8 mouse cellular contexts compared by ENCODE assay signal in genomic region chr3:34773678-34774425, GRCm38 (mm10).
DNase-seq lines count a peak whose midpoint lies in the region; ATAC-seq and TF ChIP-seq lines count a peak whose summit lies in the region.

No protein-coding gene starts in this region.

- ATAC-seq in intestine, postnatal 0 days: no peak

- no peak overlapping the region for H3K4me3 ChIP-seq in kidney, adult 2 months (ENCODE audit: insufficient read depth, low read depth, low read length)
- H3K4me3 ChIP-seq in intestine, postnatal 0 days (ENCODE audit: low read depth, low read length): no peak overlapping the region
- H3K4me3 ChIP-seq in thymus, adult 2 months (ENCODE audit: control insufficient read depth, insufficient read depth, low read length): no peak overlapping the region

- TF ChIP-seq CTCF in kidney, adult 2 months (conservative IDR thresholded peaks at IDR 0.05; ENCODE audit: insufficient read depth, insufficient read length, low read depth, low read length): no peak
- no peak for TF ChIP-seq CTCF in intestine, postnatal 0 days (IDR thresholded peaks at IDR 0.05; ENCODE audit: low read depth)
- TF ChIP-seq CTCF in thymus, adult 2 months (IDR thresholded peaks at IDR 0.05; ENCODE audit: borderline replicate concordance, control insufficient read depth, extremely low read depth, insufficient read depth, low read length, poor library complexity): no peak

- H3K4me1 ChIP-seq in kidney, adult 2 months (ENCODE audit: control insufficient read depth, insufficient read depth, low read length): no peaks in the 10 kb centered on the region
- no peaks in the 10 kb centered on the region for H3K4me1 ChIP-seq in intestine, postnatal 0 days (replicated peaks; ENCODE audit: control insufficient read depth, insufficient read depth, low read length)
- no peaks in the 10 kb centered on the region for H3K4me1 ChIP-seq in thymus, adult 2 months (replicated peaks; ENCODE audit: control insufficient read depth, insufficient read depth, low read length)

- no peaks in the 10 kb centered on the region for H3K36me3 ChIP-seq in kidney, adult 2 months (ENCODE audit: control insufficient read depth, insufficient read depth, low read length)
- no peaks in the 10 kb centered on the region for H3K36me3 ChIP-seq in intestine, postnatal 0 days (ENCODE audit: control insufficient read depth, insufficient read depth)
- no peaks in the 10 kb centered on the region for H3K36me3 ChIP-seq in thymus, adult 2 months (ENCODE audit: control insufficient read depth, insufficient read depth, low read length)

- no peak overlapping the region for H3K27ac ChIP-seq in kidney, adult 2 months (ENCODE audit: insufficient read depth, low read depth, low read length)
- H3K27ac ChIP-seq in intestine, postnatal 0 days (ENCODE audit: low read depth, low read length): no peak overlapping the region
- H3K27ac ChIP-seq in thymus, adult 2 months (ENCODE audit: control insufficient read depth, insufficient read depth, low read length): no peak overlapping the region; the same call in 1 of the 2 replicates

- no peak overlapping the region for H3K9ac ChIP-seq in intestine, postnatal 0 days (ENCODE audit: low read depth, low read length)

- no peaks in the 10 kb centered on the region for H3K9me3 ChIP-seq in intestine, postnatal 0 days (ENCODE audit: control insufficient read depth)

- H3K27me3 ChIP-seq in kidney, adult 2 months (replicated peaks; ENCODE audit: control insufficient read depth, insufficient read depth, low read length): no peaks in the 10 kb centered on the region
- H3K27me3 ChIP-seq in intestine, postnatal 0 days (replicated peaks; ENCODE audit: control insufficient read depth, insufficient read depth, low read length): no peaks in the 10 kb centered on the region
- H3K27me3 ChIP-seq in thymus, adult 2 months (ENCODE audit: control insufficient read depth, insufficient read depth, low read length): no peaks in the 10 kb centered on the region

- 19% methylated on average over 23 of the region's 23 CpGs for WGBS in kidney, adult 2 months
- WGBS in intestine, postnatal 0 days: 25% methylated on average over 23 of the region's 23 CpGs
- WGBS in thymus, adult 2 months: 43% methylated on average over 23 of the region's 23 CpGs

- peak; percentile 23 for DNase-seq in kidney, postnatal 14 days
- DNase-seq in kidney, adult 2 months: no peak
- DNase-seq in brain, adult 2 months (ENCODE audit: low read depth, low spot score): peak; percentile 22
- DNase-seq in fat pad, adult 2 months (ENCODE audit: extremely low read depth, low read depth, low spot score): peak; percentile 19
- DNase-seq in right cerebral cortex, postnatal 4 days: peak; percentile 31
- DNase-seq in urinary bladder, adult 2 months (ENCODE audit: low spot score): no peak
- no peak for DNase-seq in thymus, adult 2 months

- H3K4me2 ChIP-seq in intestine, postnatal 0 days (replicated peaks; ENCODE audit: low read depth): peak overlapping the region; percentile 35

- TF ChIP-seq POLR2A in kidney, adult 2 months (IDR thresholded peaks at IDR 0.05; ENCODE audit: low read depth, low read length): no peak
- TF ChIP-seq POLR2A in thymus, adult 2 months (IDR thresholded peaks at IDR 0.05; ENCODE audit: control insufficient read depth, extremely low read depth, insufficient read depth, low read length, poor library complexity): no peak

Comparison
In these comparisons a context has a peak if more than half of its experiments do, and no peak if none do; other contexts are left out.
1. DNase-seq: peak in kidney, postnatal 14 days (single experiment), brain, adult 2 months (single experiment), fat pad, adult 2 months (single experiment) and right cerebral cortex, postnatal 4 days (single experiment); none in kidney, adult 2 months (single experiment), urinary bladder, adult 2 months (single experiment) and thymus, adult 2 months (single experiment).